Mouse (Mus musculus): Measurements from ENCODE around the gene Tes3-ps. TPM values are rescaled to one million over a fixed set of nuclear protein-coding genes. Genes with fewer than 3 reads are reported as not detected.

Tes3-ps gene
- not detected in 2 replicates for polyA plus RNA-seq (2012; rRNA removed)

DNA sequence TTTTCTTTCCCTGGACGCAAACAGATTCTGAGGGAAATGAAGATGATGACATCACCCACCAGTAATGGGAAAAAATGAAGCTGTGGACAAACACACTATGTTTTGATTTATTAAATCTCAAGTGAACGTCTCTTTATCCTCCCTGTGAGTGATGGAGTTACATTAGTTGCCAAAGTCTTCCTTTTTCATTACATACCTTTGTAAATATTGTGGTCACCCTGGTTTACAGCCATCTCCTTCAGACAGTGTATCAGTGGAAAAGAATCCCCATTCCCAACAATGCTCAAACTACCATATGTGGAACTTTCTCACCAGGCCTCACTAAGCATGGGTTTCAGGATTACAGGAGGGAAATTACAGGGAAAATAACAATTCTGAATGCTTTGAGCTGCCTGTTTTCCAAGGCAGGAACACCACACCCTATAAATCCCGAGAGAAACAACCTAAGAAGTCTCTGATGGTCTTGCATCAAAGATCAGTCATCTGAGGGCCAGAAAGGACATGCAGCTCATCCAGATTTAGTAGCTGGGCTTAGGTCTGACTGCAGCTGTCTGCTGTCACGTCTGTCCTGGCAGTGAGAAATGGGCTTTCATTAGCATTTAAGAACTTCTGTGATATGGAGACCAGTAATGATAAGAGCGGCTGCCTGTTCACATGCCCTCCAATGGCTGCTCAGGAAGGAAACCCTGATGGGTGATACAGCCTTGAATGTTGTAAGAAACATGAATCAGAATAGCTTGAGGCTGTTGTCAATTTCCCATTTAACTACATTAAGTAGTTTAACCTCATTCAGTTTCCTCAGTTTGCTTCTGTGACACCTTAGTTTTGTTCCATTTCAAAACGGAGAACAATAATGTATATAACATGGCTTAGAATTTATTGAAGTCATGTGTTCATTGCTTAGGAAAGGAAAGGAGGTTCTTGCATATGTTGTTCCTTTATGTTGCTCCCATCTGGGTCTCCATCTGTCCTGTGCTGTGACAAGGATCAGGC is at the start of gene Tes3-ps:
Gene Tes3-ps, plus strand, starts transcription at position 943 of the 993 bp plus-strand sequence.

DNA sequence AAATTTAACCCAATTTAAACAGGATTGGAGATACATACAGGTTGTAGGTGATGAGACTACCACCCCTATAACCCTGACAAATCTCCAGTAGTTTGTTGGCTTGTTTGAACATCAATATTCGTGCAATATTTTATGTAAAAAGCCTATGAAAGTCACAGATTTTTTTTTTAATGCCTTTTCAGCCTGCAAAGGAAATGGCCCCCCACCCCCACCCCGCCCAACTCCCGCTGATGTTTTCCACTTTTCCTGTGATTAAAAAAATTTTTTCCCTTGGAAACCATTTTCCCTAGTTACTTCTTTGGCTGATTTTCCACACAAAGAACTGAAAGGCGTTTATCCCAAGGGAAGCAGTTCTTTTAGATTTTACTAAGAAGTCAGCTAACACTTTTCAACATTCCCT is 11.4 kb downstream of the Tes3-ps start, which contains the start of gene Ecm2:
Gene Ecm2, plus strand, starts transcription at position 301 of the 400 bp plus-strand sequence.

DNA sequence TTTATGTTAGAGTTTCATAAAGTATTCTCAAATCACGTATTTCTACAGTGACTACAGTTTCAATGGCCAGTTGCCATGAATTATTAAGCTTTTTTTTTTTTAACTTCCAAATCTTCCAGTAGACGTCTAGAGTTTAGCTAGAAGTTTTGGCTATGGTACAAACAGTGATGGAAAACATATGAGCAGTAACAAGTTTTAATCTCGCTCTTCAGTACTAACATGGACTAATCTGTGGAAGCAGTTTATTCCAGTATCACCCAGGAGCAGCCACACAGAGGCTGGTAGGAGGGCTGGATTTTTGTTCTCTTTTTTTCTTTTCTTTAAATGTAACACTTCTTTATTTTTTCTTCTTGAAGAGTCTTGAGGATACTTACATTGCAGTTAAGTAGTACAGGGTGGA is 51.2 kb downstream of the Tes3-ps start, which contains the start of gene Aspn:
Gene Aspn, plus strand, starts transcription at position 165 of the 400 bp plus-strand sequence.

Other genes starting within 250 kb of the Tes3-ps start
- 0.50 and 3.7 TPM in 2 replicates for gene Susd3, start 244.6 kb upstream of the Tes3-ps start, polyA plus RNA-seq (2012; rRNA removed)
- gene Fgd3, start 173.0 kb upstream of the Tes3-ps start, polyA plus RNA-seq (2012; rRNA removed) = 0.56 and 0.62 TPM in 2 replicates
- gene Bicd2, start 151.7 kb upstream of the Tes3-ps start, polyA plus RNA-seq (2012; rRNA removed) = 8.7 and 9.2 TPM in 2 replicates
- 5.8 and 8.4 TPM in 2 replicates for gene Ippk, start 72.1 kb upstream of the Tes3-ps start, polyA plus RNA-seq (2012; rRNA removed)
- 0.14 and 0.37 TPM in 2 replicates for gene Ecm2, start 11.5 kb downstream of the Tes3-ps start, polyA plus RNA-seq (2012; rRNA removed)
- gene Aspn, start 51.1 kb downstream of the Tes3-ps start, polyA plus RNA-seq (2012; rRNA removed) = 0.20 and 0.29 TPM in 2 replicates
- not detected in 2 replicates for gene Omd, start 89.1 kb downstream of the Tes3-ps start, polyA plus RNA-seq (2012; rRNA removed)
- gene Ogn, start 114.7 kb downstream of the Tes3-ps start, polyA plus RNA-seq (2012; rRNA removed) = 1.2 and 3.8 TPM in 2 replicates
- gene Cenpp, start 159.5 kb downstream of the Tes3-ps start, polyA plus RNA-seq (2012; rRNA removed) = 0.12 and 0.18 TPM in 2 replicates
- gene Nol8, start 159.8 kb downstream of the Tes3-ps start, polyA plus RNA-seq (2012; rRNA removed) = 0.04 and 0.10 TPM in 2 replicates
- 3.8 and 6.4 TPM in 2 replicates for gene Iars, start 188.8 kb downstream of the Tes3-ps start, polyA plus RNA-seq (2012; rRNA removed)